Mouse (Mus musculus) gastrocnemius, postnatal 4 days (tissue): Measurements from ENCODE around the gene Nrd1. TPM values are rescaled to one million over a fixed set of nuclear protein-coding genes. Genes with fewer than 3 reads are reported as not detected.

Experiments
- DNase-seq, 2 experiments: peaks; one replicate each; pipeline ENCODE4 v3.0.0; 2021 to 2022; ENCODE audit warnings: low spot score in 2 of 2, mixed read lengths in 2 of 2
- long read RNA-seq, 2 experiments: library from polyadenylated mRNA; stranded (forward); transcript quantifications; one replicate each; pipeline ENCODE4 v2.0.0; 2021
- total RNA-seq, 2 experiments: library from RNA; stranded (reverse); gene quantifications; 2 replicates each; pipeline ENCODE4 v1.2.3; 2021

Nrd1 gene
- 10 to 100 TPM; 95.5 to 98.8 TPM for total RNA-seq
- long read RNA-seq, experiment 1, full-length matches to known transcripts: 42 of 57 reads
- long read RNA-seq, experiment 1, partial matches to known transcripts: 9 of 57 reads
- long read RNA-seq, experiment 1, other reads (novel, unspliced or antisense): 6 of 57 reads
- long read RNA-seq, experiment 2, full-length matches to known transcripts: 54 of 72 reads
- long read RNA-seq, experiment 2, partial matches to known transcripts: 10 of 72 reads
- long read RNA-seq, experiment 2, other reads (novel, unspliced or antisense): 8 of 72 reads

- DNase-seq: peak; percentile 92 to 97
Measured at GRCm38 (mm10) chr4:108999999-109000950, at the start of gene Nrd1. TSS of gene Nrd1 (plus strand) at chr4:109000655.

DNA sequence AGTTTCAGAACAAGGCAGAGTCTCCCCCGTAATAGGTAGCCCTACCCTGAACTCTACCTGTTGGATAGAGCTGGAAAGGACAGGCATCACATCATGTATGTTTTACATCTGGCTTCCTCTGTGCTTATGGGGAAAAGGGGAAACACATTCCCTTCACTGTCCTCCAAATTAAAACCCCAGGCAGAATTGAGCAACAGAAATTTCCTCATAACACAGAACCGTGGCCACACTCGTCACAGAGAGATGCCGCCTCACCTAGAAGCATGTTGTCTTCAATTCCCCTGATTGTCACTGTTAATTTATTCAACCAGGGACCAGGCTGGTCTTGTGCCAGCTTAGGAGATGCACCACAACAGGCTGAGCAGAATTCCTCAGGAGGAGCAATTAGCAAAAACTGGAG is 48.8 kb upstream of the Nrd1 start:
- no peak for DNase-seq

GRCm38 (mm10) chr4:108959696-108960095 is 40.8 kb upstream of the Nrd1 start:
- no peak for DNase-seq

GRCm38 (mm10) chr4:108960619-108961460 is 39.6 kb upstream of the Nrd1 start:
- no peak for DNase-seq

- no peak for DNase-seq
Measured at GRCm38 (mm10) chr4:108963017-108963416, 37.4 kb upstream of the Nrd1 start.

DNA sequence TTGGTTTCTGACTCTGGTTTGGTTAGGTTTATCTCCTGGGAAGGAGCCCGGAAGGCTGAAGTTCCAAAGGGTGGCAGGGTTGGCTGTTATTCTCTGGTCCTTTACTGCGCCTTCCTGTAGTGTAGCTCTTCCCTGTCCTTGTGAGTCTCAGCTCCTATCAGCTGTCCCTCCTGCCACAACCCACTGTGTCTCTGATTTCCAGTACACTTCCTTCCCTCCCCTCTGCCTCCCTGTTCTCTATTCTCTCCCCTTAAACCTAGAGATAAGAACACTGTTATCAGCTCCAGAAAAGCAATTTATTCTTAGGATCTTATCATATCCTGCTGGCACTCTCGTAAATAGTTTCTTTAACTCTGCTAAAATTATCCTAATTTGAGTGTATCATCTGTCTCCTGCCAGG is 30.9 kb upstream of the Nrd1 start:
- DNase-seq: no peak

- no peak for DNase-seq
Measured at GRCm38 (mm10) chr4:108971054-108971453, 29.4 kb upstream of the Nrd1 start.

GRCm38 (mm10) chr4:108976458-108977071 is 23.9 kb upstream of the Nrd1 start:
- DNase-seq: no peak

DNA sequence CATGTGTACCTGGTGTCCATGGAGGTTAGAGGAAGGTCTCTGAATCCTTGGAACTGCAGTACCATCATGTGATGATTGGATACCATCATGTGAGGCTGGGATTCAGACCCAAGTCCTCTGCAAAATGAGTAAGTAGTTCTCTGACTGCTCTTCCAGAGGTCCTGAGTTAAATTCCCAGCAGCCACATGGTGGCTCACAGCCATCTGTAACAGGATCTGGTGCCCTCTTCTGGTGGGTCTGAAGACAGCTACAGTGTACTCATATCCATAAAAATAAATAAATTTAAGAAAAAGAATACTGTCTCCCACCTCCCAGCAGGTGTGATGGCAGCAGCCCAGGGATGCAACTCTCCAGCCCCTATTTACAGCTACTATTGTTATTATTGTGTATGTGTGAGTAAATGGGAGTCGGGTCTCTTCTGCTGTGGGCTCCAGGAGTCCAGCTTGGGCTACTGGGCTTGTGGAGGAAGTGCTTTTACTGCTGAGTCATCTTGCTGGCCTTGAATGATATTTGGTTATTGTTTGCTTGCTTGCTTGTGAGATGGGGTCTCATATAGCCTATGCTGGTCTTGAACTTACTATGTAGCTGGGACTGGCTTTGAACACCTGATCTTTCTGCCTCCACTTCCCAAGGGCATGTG is 13.5 kb upstream of the Nrd1 start:
- no peak for DNase-seq

- no peak for DNase-seq
Measured at GRCm38 (mm10) chr4:108987473-108987842, 13.0 kb upstream of the Nrd1 start.

- DNase-seq: no peak
Measured at GRCm38 (mm10) chr4:108989430-108989829, 11.0 kb upstream of the Nrd1 start.

GRCm38 (mm10) chr4:108990032-108990431 is 10.4 kb upstream of the Nrd1 start:
- DNase-seq: no peak

GRCm38 (mm10) chr4:108990571-108990970 is 9.9 kb upstream of the Nrd1 start:
- DNase-seq: no peak

DNA sequence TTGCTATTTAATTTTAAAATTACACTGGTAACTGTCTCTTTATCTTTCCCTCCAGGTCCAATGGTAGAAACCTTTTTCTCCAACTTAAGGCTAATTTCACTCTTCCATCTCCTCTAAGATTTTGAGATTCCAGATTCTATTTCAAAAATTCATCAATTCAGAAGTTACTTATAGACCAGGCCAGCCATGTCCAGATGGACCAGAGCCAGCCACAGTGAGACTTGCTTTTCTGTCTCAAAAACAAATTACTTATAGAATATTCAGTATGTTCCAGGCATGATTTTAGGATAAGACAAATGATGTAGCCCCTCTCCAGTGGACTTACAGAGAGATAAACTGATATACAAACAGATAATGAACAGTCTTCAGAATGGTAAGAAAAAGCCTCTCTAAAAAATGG is 8.6 kb upstream of the Nrd1 start:
- no peak for DNase-seq

- DNase-seq: no peak
Measured at GRCm38 (mm10) chr4:108992978-108993377, 7.5 kb upstream of the Nrd1 start.

DNA sequence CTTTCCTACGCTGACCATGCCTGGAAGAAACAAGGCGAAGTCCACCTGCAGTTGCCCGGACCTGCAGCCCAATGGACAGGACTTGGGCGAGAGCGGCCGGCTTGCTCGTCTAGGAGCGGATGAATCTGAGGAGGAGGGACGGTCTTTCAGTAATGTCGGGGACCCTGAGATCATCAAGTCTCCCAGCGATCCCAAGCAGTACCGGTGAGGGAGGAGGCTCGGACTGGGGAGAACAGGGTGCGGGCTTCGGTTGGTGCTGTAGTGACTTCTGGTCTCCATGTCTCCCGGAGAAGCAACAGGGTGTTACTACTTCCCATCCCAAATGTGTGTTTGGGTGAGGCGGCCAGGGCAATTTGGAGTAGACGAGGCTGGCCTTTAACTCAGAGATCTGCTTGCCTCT is 506 bp downstream of the Nrd1 start:
- peak in 1 of 2 experiments; percentile 18 for DNase-seq

DNA sequence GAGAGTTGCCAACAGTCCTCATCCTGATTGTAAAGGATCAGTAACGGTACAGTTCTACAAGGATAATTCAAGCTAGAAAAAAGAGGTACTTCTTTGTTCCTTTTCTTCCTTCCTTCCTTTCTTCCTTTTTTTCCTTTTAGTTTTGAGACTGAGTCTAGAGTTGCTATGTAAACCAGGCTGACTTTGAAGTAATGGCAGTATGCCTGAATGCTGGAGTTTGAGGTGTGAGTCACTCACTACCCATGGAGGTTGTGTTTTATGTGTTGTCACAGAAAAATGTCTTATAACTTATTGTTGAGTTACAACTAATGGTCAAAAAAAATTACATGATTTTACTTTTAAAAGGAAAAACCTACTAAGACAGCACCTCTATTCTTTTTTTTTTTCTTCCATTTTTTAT is 7.6 kb downstream of the Nrd1 start:
- no peak for DNase-seq

DNA sequence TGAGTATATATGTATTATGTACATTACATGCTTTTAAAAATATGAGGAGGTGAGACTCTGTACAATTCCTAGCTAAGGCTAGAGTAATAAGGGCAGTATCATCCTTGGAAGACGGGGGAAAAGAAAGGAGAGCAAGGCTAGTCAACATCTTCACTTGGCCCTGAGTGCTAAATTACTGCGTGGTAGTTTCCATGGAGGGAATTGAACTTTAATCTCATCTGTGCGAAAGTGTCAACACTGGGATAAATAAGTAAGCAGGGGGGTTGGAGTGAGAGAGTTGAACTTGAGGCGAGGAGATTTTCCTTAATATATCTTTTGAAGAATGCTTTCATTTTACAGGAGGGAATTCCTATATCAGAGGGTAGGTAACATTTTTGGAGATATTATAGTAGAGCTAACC is 13.6 kb downstream of the Nrd1 start:
- no peak for DNase-seq

GRCm38 (mm10) chr4:109017441-109017840 is 17.0 kb downstream of the Nrd1 start:
- no peak for DNase-seq

- DNase-seq: no peak
Measured at GRCm38 (mm10) chr4:109019301-109019700, 18.8 kb downstream of the Nrd1 start.

DNA sequence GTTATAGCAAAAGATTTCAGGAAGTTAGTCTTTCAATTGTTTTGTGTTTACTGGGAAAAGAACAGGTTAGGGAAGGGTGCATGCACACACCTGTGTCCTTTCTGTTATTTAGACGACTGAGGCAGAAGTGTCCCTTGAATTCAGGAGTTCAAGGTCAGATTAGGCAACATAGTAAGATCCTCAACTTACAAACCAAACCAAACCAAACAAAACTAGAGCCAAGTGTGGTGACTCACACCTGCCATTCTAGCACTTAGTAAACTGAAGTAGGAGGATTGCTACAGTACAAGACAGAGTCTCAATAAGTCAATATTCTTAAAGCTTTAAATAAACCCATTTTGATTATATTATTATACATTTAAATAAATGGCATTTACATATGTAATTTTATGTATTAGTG is 21.5 kb downstream of the Nrd1 start:
- no peak for DNase-seq
